7 mouse cellular contexts compared by ENCODE assay signal in genomic region chr9:57696380-57697285, GRCm38 (mm10). TPM values are rescaled to one million over a fixed set of nuclear protein-coding genes. Genes with fewer than 3 reads are reported as not detected.
DNase-seq lines count a peak whose midpoint lies in the region; ATAC-seq and TF ChIP-seq lines count a peak whose summit lies in the region.

No protein-coding gene starts in this region.

- peak overlapping the region; percentile 59 for H3K9ac ChIP-seq in intestine, embryonic 16.5 days (ENCODE audit: low read depth, low read length)
- 0 out of 2 replicates have a peak overlapping the region, but pooled peaks have one; percentile 6 for H3K9ac ChIP-seq in stomach, embryonic 14.5 days (replicated peaks; ENCODE audit: low read depth, low read length)

- no peaks in the 10 kb centered on the region for H3K4me1 ChIP-seq in bone marrow macrophage, adult 2 months (ENCODE audit: control insufficient read depth, insufficient read depth, low read length)
- peaks cover 11% of the 10 kb centered on the region for H3K4me1 ChIP-seq in intestine, embryonic 16.5 days (ENCODE audit: control insufficient read depth, insufficient read depth, low read length)
- H3K4me1 ChIP-seq in stomach, embryonic 14.5 days (ENCODE audit: control insufficient read depth, insufficient read depth, low read length), result peaks cover 10% of the 10 kb centered on the region; the same call in 1 of the 2 replicates

- intact Hi-C loops in left cerebral cortex, postnatal 14 days (cut with DNase I), result no loop called here

- ATAC-seq in granulocyte monocyte progenitor cell, adult 5-6 weeks (replicated peaks; ENCODE audit: poor library complexity, severe bottlenecking), result peak; percentile 38
- peak; percentile 81 for ATAC-seq in intestine, embryonic 16.5 days
- peak; percentile 59 for ATAC-seq in megakaryocyte-erythroid progenitor cell, adult 5-6 weeks (replicated peaks; ENCODE audit: low FRiP score, low TSS enrichment, poor library complexity, severe bottlenecking)
- 0 out of 2 replicates have a peak, but pooled peaks have one; percentile 46 for ATAC-seq in stomach, embryonic 14.5 days (ENCODE audit: insufficient number of reproducible peaks, insufficient read depth, low FRiP score, low read depth)

- WGBS in intestine, embryonic 16.5 days, result 3% methylated on average over 42 of the region's 42 CpGs
- 2% methylated on average over 42 of the region's 42 CpGs for WGBS in stomach, embryonic 14.5 days

- TF ChIP-seq CTCF in bone marrow macrophage, adult 2 months (IDR thresholded peaks at IDR 0.05; ENCODE audit: low read depth, low read length), result no peak

- H3K27ac ChIP-seq in bone marrow macrophage, adult 2 months (ENCODE audit: insufficient read depth, low read depth, low read length), result no peak overlapping the region
- H3K27ac ChIP-seq in intestine, embryonic 16.5 days (ENCODE audit: low read length), result no peak overlapping the region
- no peak overlapping the region for H3K27ac ChIP-seq in stomach, embryonic 14.5 days (ENCODE audit: low read length)

- peak overlapping the region; percentile 73 for H3K4me2 ChIP-seq in intestine, embryonic 16.5 days (ENCODE audit: low read depth, low read length)
- H3K4me2 ChIP-seq in stomach, embryonic 14.5 days (replicated peaks; ENCODE audit: low read depth, low read length), result peak overlapping the region; percentile 57

- H3K4me3 ChIP-seq in bone marrow macrophage, adult 2 months (ENCODE audit: insufficient read depth, low read length), result peak overlapping the region; percentile 27
- peak overlapping the region; percentile 43 for H3K4me3 ChIP-seq in intestine, embryonic 16.5 days (ENCODE audit: low read length)
- H3K4me3 ChIP-seq in stomach, embryonic 14.5 days (ENCODE audit: low read depth, low read length), result peak overlapping the region; percentile 36

- H3K27me3 ChIP-seq in intestine, embryonic 16.5 days (replicated peaks; ENCODE audit: control insufficient read depth, insufficient read depth, low read length), result peaks cover 7% of the 10 kb centered on the region; the same call in 1 of the 2 replicates
- peaks cover 12% of the 10 kb centered on the region for H3K27me3 ChIP-seq in stomach, embryonic 14.5 days (ENCODE audit: control insufficient read depth, insufficient read depth, low read length)

- no peaks in the 10 kb centered on the region for H3K9me3 ChIP-seq in intestine, embryonic 16.5 days (ENCODE audit: control insufficient read depth, low read length)
- no peaks in the 10 kb centered on the region for H3K9me3 ChIP-seq in stomach, embryonic 14.5 days (ENCODE audit: control insufficient read depth, low read depth, low read length)

- peak; percentile 33 for DNase-seq in embryo, embryonic 10.5 days (ENCODE audit: low spot score)
- DNase-seq in left cerebral cortex, postnatal 14 days (ENCODE audit: low spot score in 2 of 2), result peak; percentile 69 to 83

- no peak for TF ChIP-seq POLR2A in bone marrow macrophage, adult 2 months (IDR thresholded peaks at IDR 0.05; ENCODE audit: borderline replicate concordance, low read depth, low read length)

- H3K36me3 ChIP-seq in intestine, embryonic 16.5 days (ENCODE audit: control insufficient read depth, insufficient read depth, low read length), result no peaks in the 10 kb centered on the region
- H3K36me3 ChIP-seq in stomach, embryonic 14.5 days (ENCODE audit: control insufficient read depth, insufficient read depth, low read length), result no peaks in the 10 kb centered on the region

RNA-seq across cellular contexts. Expression of gene Cyp1a1, which starts 8.9 kb away (rescaled TPM):
- not detected in 2 replicates for polyA plus RNA-seq in bone marrow macrophage, adult 2 months (2012; ENCODE audit: insufficient read depth, insufficient read length, missing spikeins)
- not detected in 2 replicates for total RNA-seq in granulocyte monocyte progenitor cell, adult 5-6 weeks (2014; fragmentation: Nextera tagmentation)
- total RNA-seq in granulocyte monocyte progenitor cell, adult 5-6 weeks (2017), result not detected in 2 replicates
- not detected in 2 replicates for polyA plus RNA-seq in intestine, embryonic 16.5 days (2015; fragmentation: Nextera tagmentation; extraction: Ambion mirVana)
- total RNA-seq in left cerebral cortex, postnatal 14 days (2021), result under 1 TPM; 0.13 to 0.22 TPM
- total RNA-seq in megakaryocyte-erythroid progenitor cell, adult 5-6 weeks (2014; fragmentation: Nextera tagmentation), result 0.52 and 1.7 TPM in 2 replicates
- total RNA-seq in megakaryocyte-erythroid progenitor cell, adult 5-6 weeks (2017), result 1.3 TPM in 1 of 2 replicates, not detected in the other
- polyA plus RNA-seq in stomach, embryonic 14.5 days (2014; fragmentation: Nextera tagmentation; extraction: Ambion mirVana), result not detected in 2 replicates

RNA-seq across cellular contexts. Expression of gene Edc3, which starts 11.7 kb away (rescaled TPM):
- 12.8 and 13.0 TPM in 2 replicates for polyA plus RNA-seq in bone marrow macrophage, adult 2 months (2012; ENCODE audit: insufficient read depth, insufficient read length, missing spikeins)
- total RNA-seq in granulocyte monocyte progenitor cell, adult 5-6 weeks (2014; fragmentation: Nextera tagmentation), result 14.6 and 20.3 TPM in 2 replicates
- total RNA-seq in granulocyte monocyte progenitor cell, adult 5-6 weeks (2017), result 3.5 and 4.3 TPM in 2 replicates
- 27.6 and 28.4 TPM in 2 replicates for polyA plus RNA-seq in intestine, embryonic 16.5 days (2015; fragmentation: Nextera tagmentation; extraction: Ambion mirVana)
- 10 to 100 TPM; 15.3 to 15.6 TPM for total RNA-seq in left cerebral cortex, postnatal 14 days (2021)
- 14.2 and 25.0 TPM in 2 replicates for total RNA-seq in megakaryocyte-erythroid progenitor cell, adult 5-6 weeks (2014; fragmentation: Nextera tagmentation)
- total RNA-seq in megakaryocyte-erythroid progenitor cell, adult 5-6 weeks (2017), result 4.8 and 6.0 TPM in 2 replicates
- 22.8 and 23.1 TPM in 2 replicates for polyA plus RNA-seq in stomach, embryonic 14.5 days (2014; fragmentation: Nextera tagmentation; extraction: Ambion mirVana)

RNA-seq across cellular contexts. Expression of gene Cyp1a2, which starts 13.1 kb away (rescaled TPM):
- not detected in 2 replicates for polyA plus RNA-seq in bone marrow macrophage, adult 2 months (2012; ENCODE audit: insufficient read depth, insufficient read length, missing spikeins)
- not detected in 2 replicates for total RNA-seq in granulocyte monocyte progenitor cell, adult 5-6 weeks (2014; fragmentation: Nextera tagmentation)
- total RNA-seq in granulocyte monocyte progenitor cell, adult 5-6 weeks (2017), result not detected in 2 replicates
- not detected in 2 replicates for polyA plus RNA-seq in intestine, embryonic 16.5 days (2015; fragmentation: Nextera tagmentation; extraction: Ambion mirVana)
- total RNA-seq in left cerebral cortex, postnatal 14 days (2021), result not detected
- not detected in 2 replicates for total RNA-seq in megakaryocyte-erythroid progenitor cell, adult 5-6 weeks (2014; fragmentation: Nextera tagmentation)
- total RNA-seq in megakaryocyte-erythroid progenitor cell, adult 5-6 weeks (2017), result not detected in 2 replicates
- polyA plus RNA-seq in stomach, embryonic 14.5 days (2014; fragmentation: Nextera tagmentation; extraction: Ambion mirVana), result not detected in 2 replicates

RNA-seq across cellular contexts. Expression of gene Csk, which starts 43.2 kb away (rescaled TPM):
- polyA plus RNA-seq in bone marrow macrophage, adult 2 months (2012; ENCODE audit: insufficient read depth, insufficient read length, missing spikeins), result 125 and 126 TPM in 2 replicates
- total RNA-seq in granulocyte monocyte progenitor cell, adult 5-6 weeks (2014; fragmentation: Nextera tagmentation), result 86.9 and 92.3 TPM in 2 replicates
- total RNA-seq in granulocyte monocyte progenitor cell, adult 5-6 weeks (2017), result 83.8 and 113 TPM in 2 replicates
- polyA plus RNA-seq in intestine, embryonic 16.5 days (2015; fragmentation: Nextera tagmentation; extraction: Ambion mirVana), result 35.9 and 36.6 TPM in 2 replicates
- 10 to 100 TPM; 46.8 to 47.1 TPM for total RNA-seq in left cerebral cortex, postnatal 14 days (2021)
- total RNA-seq in megakaryocyte-erythroid progenitor cell, adult 5-6 weeks (2014; fragmentation: Nextera tagmentation), result 151 and 213 TPM in 2 replicates
- 158 and 213 TPM in 2 replicates for total RNA-seq in megakaryocyte-erythroid progenitor cell, adult 5-6 weeks (2017)
- polyA plus RNA-seq in stomach, embryonic 14.5 days (2014; fragmentation: Nextera tagmentation; extraction: Ambion mirVana), result 29.1 and 30.9 TPM in 2 replicates
